ENCODE assay signal across 10 mouse cellular contexts in the genomic region with DNA sequence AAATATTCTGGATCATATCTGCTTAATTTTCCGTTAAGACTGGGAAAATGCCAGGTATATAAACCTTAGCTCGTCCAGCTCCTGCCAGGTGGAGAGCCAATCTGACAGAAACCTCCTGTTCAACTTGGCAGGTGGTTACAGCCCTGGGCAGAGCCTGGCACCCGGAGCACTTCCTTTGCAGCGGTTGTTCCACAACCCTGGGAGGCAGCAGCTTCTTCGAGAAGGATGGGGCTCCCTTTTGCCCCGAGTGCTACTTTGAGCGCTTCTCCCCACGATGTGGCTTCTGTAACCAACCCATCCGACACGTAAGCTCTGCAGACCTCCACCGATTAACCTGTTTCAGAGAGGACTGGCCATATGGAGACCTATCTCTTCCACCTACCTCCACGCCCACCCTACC. TPM values are rescaled to one million over a fixed set of nuclear protein-coding genes. Genes with fewer than 3 reads are reported as not detected.
A peak's percentile ranks its signal among the peaks of the same experiment; 100 is the strongest.
DNase-seq lines count a peak whose midpoint lies in the region; ATAC-seq and TF ChIP-seq lines count a peak whose summit lies in the region.
"Had no signal": no experiment of that assay in that cellular context is flagged by ENCODE, and none has a peak within 500 bp of the region (broad histone marks: within the 10 kb centered on the region; RNA-seq: fewer than 3 reads in every experiment).

No protein-coding gene starts in this region.

- DNase-seq in heart, postnatal 14 days = no peak
- peak; percentile 62 to 69 for DNase-seq in cerebellum, postnatal 25 days
- no peak for DNase-seq in hindbrain, postnatal 0 days (ENCODE audit: low spot score)
- no peak for DNase-seq in layer of hippocampus, postnatal 14 days (ENCODE audit: low spot score in 2 of 2)
- no peak for DNase-seq in embryo, embryonic 9.5 days (ENCODE audit: extremely low spot score)
- DNase-seq in ovary, adult 18-20 months (ENCODE audit: low spot score) = no peak

- H3K4me3 ChIP-seq in heart, embryonic 13.5 days = no peak overlapping the region
- no peak overlapping the region for H3K4me3 ChIP-seq in hindbrain, postnatal 0 days (ENCODE audit: low read length)
- 0 out of 2 replicates have a peak overlapping the region, but pooled peaks have one; percentile 31 for H3K4me3 ChIP-seq in neural tube, embryonic 14.5 days (ENCODE audit: low read depth, low read length)

- ATAC-seq in heart, embryonic 13.5 days (ENCODE audit: extremely low read depth, insufficient number of reproducible peaks, low FRiP score, low TSS enrichment) = no peak
- no peak for ATAC-seq in hindbrain, postnatal 0 days
- ATAC-seq in neural tube, embryonic 14.5 days (ENCODE audit: low read depth) = no peak

- 66% methylated on average over 12 of the region's 12 CpGs for WGBS in heart, embryonic 13.5 days
- 48% methylated on average over 12 of the region's 12 CpGs for WGBS in hindbrain, postnatal 0 days
- WGBS in neural tube, embryonic 14.5 days = 52% methylated on average over 12 of the region's 12 CpGs

- intact Hi-C loops in heart, postnatal 14 days (cut with DNase I) = no loop called here

- no peak overlapping the region for H3K27ac ChIP-seq in heart, embryonic 13.5 days (replicated peaks)
- no peak overlapping the region for H3K27ac ChIP-seq in hindbrain, postnatal 0 days
- no peak overlapping the region for H3K27ac ChIP-seq in neural tube, embryonic 14.5 days (ENCODE audit: low read depth, low read length)
- H3K27ac ChIP-seq: layer of hippocampus, adult 2 months had no signal

- H3K4me2 ChIP-seq in heart, embryonic 13.5 days = no peak overlapping the region
- H3K4me2 ChIP-seq in hindbrain, postnatal 0 days (ENCODE audit: low read depth, low read length) = peak overlapping the region; percentile 56
- H3K4me2 ChIP-seq in neural tube, embryonic 14.5 days (ENCODE audit: low read depth, low read length) = peak overlapping the region; percentile 55; the same call in 1 of the 2 replicates

- no peaks in the 10 kb centered on the region for H3K27me3 ChIP-seq in heart, embryonic 13.5 days (replicated peaks)
- H3K27me3 ChIP-seq in hindbrain, postnatal 0 days (ENCODE audit: insufficient read depth, low read length) = no peaks in the 10 kb centered on the region
- H3K27me3 ChIP-seq in neural tube, embryonic 14.5 days (ENCODE audit: control insufficient read depth, insufficient read depth, low read length) = no peaks in the 10 kb centered on the region
- H3K27me3 ChIP-seq: CH12.LX had no signal

- no peaks in the 10 kb centered on the region for H3K9me3 ChIP-seq in heart, embryonic 13.5 days
- H3K9me3 ChIP-seq in hindbrain, postnatal 0 days (ENCODE audit: low read length) = no peaks in the 10 kb centered on the region
- H3K9me3 ChIP-seq in neural tube, embryonic 14.5 days (ENCODE audit: control insufficient read depth, low read length) = no peaks in the 10 kb centered on the region

- peaks cover 51% of the 10 kb centered on the region for H3K4me1 ChIP-seq in heart, embryonic 13.5 days
- H3K4me1 ChIP-seq in hindbrain, postnatal 0 days (ENCODE audit: insufficient read depth, low read length) = peaks cover 6% of the 10 kb centered on the region; the same call in 1 of the 2 replicates
- H3K4me1 ChIP-seq in neural tube, embryonic 14.5 days (ENCODE audit: control insufficient read depth, insufficient read depth, low read length) = peaks cover 3% of the 10 kb centered on the region; the same call in 1 of the 2 replicates

- no peak for TF ChIP-seq CTCF in hindbrain, postnatal 0 days (IDR thresholded peaks at IDR 0.05; ENCODE audit: low read depth)

- peaks cover 69% of the 10 kb centered on the region for H3K36me3 ChIP-seq in heart, embryonic 13.5 days
- H3K36me3 ChIP-seq in hindbrain, postnatal 0 days (ENCODE audit: insufficient read depth, low read length) = no peaks in the 10 kb centered on the region
- no peaks in the 10 kb centered on the region for H3K36me3 ChIP-seq in neural tube, embryonic 14.5 days (ENCODE audit: control insufficient read depth, insufficient read depth, low read length)

- H3K9ac ChIP-seq in heart, embryonic 13.5 days = 0 out of 2 replicates have a peak overlapping the region, but pooled peaks have one; percentile 40
- no peak overlapping the region for H3K9ac ChIP-seq in hindbrain, postnatal 0 days (replicated peaks; ENCODE audit: low read length)
- H3K9ac ChIP-seq in neural tube, embryonic 14.5 days (replicated peaks; ENCODE audit: low read depth, low read length) = no peak overlapping the region

RNA-seq across cellular contexts. Expression of a gene that starts 5.3 kb away (rescaled TPM):
- 165 and 177 TPM in 2 replicates for polyA plus RNA-seq in heart, embryonic 13.5 days (2015; fragmentation: Nextera tagmentation; extraction: Ambion mirVana)
- total RNA-seq in heart, postnatal 14 days (2021) = 10 to 100 TPM; 31.9 to 32.2 TPM
- total RNA-seq in hindbrain, postnatal 0 days (2014; rRNA removed) = 19.8 and 20.6 TPM in 2 replicates
- polyA plus RNA-seq in hindbrain, postnatal 0 days (2015; fragmentation: Nextera tagmentation; extraction: Ambion mirVana) = 22.7 and 23.3 TPM in 2 replicates
- polyA plus RNA-seq in neural tube, embryonic 14.5 days (2014; fragmentation: Nextera tagmentation; extraction: Ambion mirVana) = 15.2 and 24.7 TPM in 2 replicates
- total RNA-seq in layer of hippocampus, postnatal 14 days (2021) = 10 to 100 TPM; 22.6 to 24.1 TPM
- total RNA-seq: CH12.LX had no signal

RNA-seq across cellular contexts. Expression of a gene that starts 13.5 kb away (rescaled TPM):
- polyA plus RNA-seq in heart, embryonic 13.5 days (2015; fragmentation: Nextera tagmentation; extraction: Ambion mirVana) = not detected in 2 replicates
- total RNA-seq in heart, postnatal 14 days (2021) = not detected
- total RNA-seq in hindbrain, postnatal 0 days (2014; rRNA removed) = not detected in 2 replicates
- polyA plus RNA-seq in hindbrain, postnatal 0 days (2015; fragmentation: Nextera tagmentation; extraction: Ambion mirVana) = 0.38 and 0.42 TPM in 2 replicates
- not detected in 2 replicates for polyA plus RNA-seq in neural tube, embryonic 14.5 days (2014; fragmentation: Nextera tagmentation; extraction: Ambion mirVana)
- total RNA-seq in layer of hippocampus, postnatal 14 days (2021) = not detected
- total RNA-seq: layer of hippocampus, adult 2 months had no signal

RNA-seq across cellular contexts. Expression of a gene that starts 14.1 kb away (rescaled TPM):
- polyA plus RNA-seq in heart, embryonic 13.5 days (2015; fragmentation: Nextera tagmentation; extraction: Ambion mirVana) = 5.8 and 6.5 TPM in 2 replicates
- total RNA-seq in heart, postnatal 14 days (2021) = 1 to 10 TPM; 3.1 to 3.4 TPM
- total RNA-seq in hindbrain, postnatal 0 days (2014; rRNA removed) = 5.6 and 7.5 TPM in 2 replicates
- 4.3 and 5.1 TPM in 2 replicates for polyA plus RNA-seq in hindbrain, postnatal 0 days (2015; fragmentation: Nextera tagmentation; extraction: Ambion mirVana)
- polyA plus RNA-seq in neural tube, embryonic 14.5 days (2014; fragmentation: Nextera tagmentation; extraction: Ambion mirVana) = 9.5 and 9.7 TPM in 2 replicates
- 1 to 10 TPM; 3.6 to 4.1 TPM for total RNA-seq in layer of hippocampus, postnatal 14 days (2021)

RNA-seq across cellular contexts. Expression of a gene that starts 14.8 kb away (rescaled TPM):
- polyA plus RNA-seq in heart, embryonic 13.5 days (2015; fragmentation: Nextera tagmentation; extraction: Ambion mirVana) = 12.8 and 13.1 TPM in 2 replicates
- 1 to 10 TPM; 7.8 to 9.0 TPM for total RNA-seq in heart, postnatal 14 days (2021)
- 21.1 and 27.6 TPM in 2 replicates for total RNA-seq in hindbrain, postnatal 0 days (2014; rRNA removed)
- 15.2 and 16.4 TPM in 2 replicates for polyA plus RNA-seq in hindbrain, postnatal 0 days (2015; fragmentation: Nextera tagmentation; extraction: Ambion mirVana)
- polyA plus RNA-seq in neural tube, embryonic 14.5 days (2014; fragmentation: Nextera tagmentation; extraction: Ambion mirVana) = 9.0 and 10.7 TPM in 2 replicates
- total RNA-seq in layer of hippocampus, postnatal 14 days (2021) = 10 to 100 TPM; 10.5 to 13.7 TPM

RNA-seq across cellular contexts. Expression of a gene that starts 45.8 kb away (rescaled TPM):
- polyA plus RNA-seq in heart, embryonic 13.5 days (2015; fragmentation: Nextera tagmentation; extraction: Ambion mirVana) = 617 and 701 TPM in 2 replicates
- total RNA-seq in heart, postnatal 14 days (2021) = 1,000 to 10,000 TPM; 1,548 to 1,671 TPM
- not detected in 2 replicates for total RNA-seq in hindbrain, postnatal 0 days (2014; rRNA removed)
- polyA plus RNA-seq in hindbrain, postnatal 0 days (2015; fragmentation: Nextera tagmentation; extraction: Ambion mirVana) = 0.83 and 0.93 TPM in 2 replicates
- polyA plus RNA-seq in neural tube, embryonic 14.5 days (2014; fragmentation: Nextera tagmentation; extraction: Ambion mirVana) = 0.86 TPM in 1 of 2 replicates, not detected in the other
- 1 to 10 TPM; 3.5 to 8.1 TPM for total RNA-seq in layer of hippocampus, postnatal 14 days (2021)

Comparison
In these comparisons a context has a peak if more than half of its experiments do, and no peak if none do; other contexts are left out.
1. DNase-seq: peak in cerebellum, postnatal 25 days (2 of 2); none in heart, postnatal 14 days (0 of 2), hindbrain, postnatal 0 days (single experiment), layer of hippocampus, postnatal 14 days (0 of 2), embryo, embryonic 9.5 days (single experiment) and ovary, adult 18-20 months (single experiment).